Mouse (Mus musculus) midbrain, embryonic 10.5 days (tissue): ENCODE measurements around the gene Slc22a15. TPM values are rescaled to one million over a fixed set of nuclear protein-coding genes. Genes with fewer than 3 reads are reported as not detected.
A peak's percentile ranks its signal among the peaks of the same experiment; 100 is the strongest.

Experiments
- DNase-seq: peaks from one replicate; pipeline ENCODE4 v3.0.0-alpha.2; 2017; ENCODE audit warnings: low spot score
- H3K27ac ChIP-seq: fragments of 300-500 bp; sonication (generic); replicated peaks from 2 replicates; pipeline ENCODE4 v1.5.1; 2016; ENCODE audit warnings: mild to moderate bottlenecking
- H3K27me3 ChIP-seq: fragments of 300-500 bp; sonication (generic); 2 replicates; pipeline ENCODE4 v1.6.1; 2016; ENCODE audit warnings: low read depth, mild to moderate bottlenecking; ENCODE audit not compliant: poor library complexity, severe bottlenecking
- H3K36me3 ChIP-seq: fragments of 300-500 bp; sonication (generic); 2 replicates; pipeline ENCODE4 v1.6.1; 2016; ENCODE audit warnings: mild to moderate bottlenecking, moderate library complexity
- H3K4me1 ChIP-seq: fragments of 300-500 bp; sonication (generic); 2 replicates; pipeline ENCODE4 v1.6.1; 2016
- H3K4me3 ChIP-seq: fragments of 300-500 bp; sonication (generic); 2 replicates; pipeline ENCODE4 v1.5.1; 2016; ENCODE audit warnings: mild to moderate bottlenecking, moderate library complexity
- H3K9me3 ChIP-seq: fragments of 300-500 bp; sonication (generic); replicated peaks from 2 replicates; pipeline ENCODE4 v1.6.1; 2016; ENCODE audit warnings: mild to moderate bottlenecking
- WGBS: fragments of 180-500 bp; shearing (Covaris S2); methylation state at CpG from one replicate; pipeline ENCODE4 v1.1.7; 2016; 5-methylcytosine and 5-hydroxymethylcytosine counted together
- polyA plus RNA-seq: library from polyadenylated mRNA; unstranded; fragments of >200 nt; fragmentation: Nextera tagmentation; extraction: Ambion mirVana; gene quantifications from 2 replicates; pipeline ENCODE4 v1.2.1, GENCODE M21; 2016

The Slc22a15 gene
- polyA plus RNA-seq, 1 experiment from 2014 or later: 3.7 TPM

GRCm38 (mm10) chr3:101939865-101940264, 15.6 kb upstream of the Slc22a15 start:
- Histone ChIP-seq H3K9me3 (no peaks in the 10 kb centered on the region), H3K36me3 (no peaks in the 10 kb centered on the region), H3K4me1 (peaks cover 6% of the 10 kb centered on the region; the same call in 1 of the 2 replicates), H3K27me3 (no peaks in the 10 kb centered on the region), H3K27ac (no peak overlapping the region), H3K4me3 (no peak overlapping the region)
- no peak for DNase-seq
- 86% methylated on average over 3 of the region's 3 CpGs for WGBS

GRCm38 (mm10) chr3:101939152-101939551, 14.9 kb upstream of the Slc22a15 start:
- 81% methylated on average over 7 of the region's 7 CpGs for WGBS
- Histone ChIP-seq H3K27me3 (no peaks in the 10 kb centered on the region), H3K27ac (no peak overlapping the region), H3K9me3 (no peaks in the 10 kb centered on the region), H3K4me1 (peaks cover 6% of the 10 kb centered on the region; the same call in 1 of the 2 replicates), H3K36me3 (no peaks in the 10 kb centered on the region), H3K4me3 (no peak overlapping the region)
- DNase-seq: no peak

- no peak overlapping the region for H3K27ac ChIP-seq
- no peak overlapping the region for H3K4me3 ChIP-seq
- H3K4me1 ChIP-seq: peaks cover 6% of the 10 kb centered on the region; the same call in 1 of the 2 replicates
- 77% methylated on average over 3 of the region's 3 CpGs for WGBS
- H3K36me3 ChIP-seq: no peaks in the 10 kb centered on the region
- H3K9me3 ChIP-seq: no peaks in the 10 kb centered on the region
- no peaks in the 10 kb centered on the region for H3K27me3 ChIP-seq
- no peak for DNase-seq
Observed at GRCm38 (mm10) chr3:101936369-101936768, 12.1 kb upstream of the Slc22a15 start.

- Histone ChIP-seq H3K27me3 (no peaks in the 10 kb centered on the region), H3K4me1 (peaks cover 10% of the 10 kb centered on the region), H3K36me3 (no peaks in the 10 kb centered on the region), H3K27ac (no peak overlapping the region), H3K9me3 (no peaks in the 10 kb centered on the region), H3K4me3 (no peak overlapping the region)
- no peak for DNase-seq
- 89% methylated on average over 2 of the region's 2 CpGs for WGBS
Observed at GRCm38 (mm10) chr3:101933820-101934219, 9.6 kb upstream of the Slc22a15 start.

- H3K36me3 ChIP-seq: no peaks in the 10 kb centered on the region
- peaks cover 19% of the 10 kb centered on the region for H3K4me1 ChIP-seq
- H3K4me3 ChIP-seq: no peak overlapping the region
- WGBS: 51% methylated on average over 4 of the region's 4 CpGs
- H3K27me3 ChIP-seq: peaks cover 9% of the 10 kb centered on the region
- no peak for DNase-seq
- no peak overlapping the region for H3K27ac ChIP-seq
- no peaks in the 10 kb centered on the region for H3K9me3 ChIP-seq
Observed at GRCm38 (mm10) chr3:101929105-101929876, 5.0 kb upstream of the Slc22a15 start.

- no peak for DNase-seq
- Histone ChIP-seq H3K4me3 (no peak overlapping the region), H3K36me3 (no peaks in the 10 kb centered on the region), H3K4me1 (peaks cover 32% of the 10 kb centered on the region), H3K9me3 (no peaks in the 10 kb centered on the region), H3K27ac (no peak overlapping the region), H3K27me3 (peaks cover 29% of the 10 kb centered on the region)
Observed at GRCm38 (mm10) chr3:101926636-101927035, 2.4 kb upstream of the Slc22a15 start.

- 90% methylated on average over 1 of the region's 1 CpGs for WGBS
- peaks cover 32% of the 10 kb centered on the region for H3K4me1 ChIP-seq
- no peak overlapping the region for H3K4me3 ChIP-seq
- H3K27ac ChIP-seq: peak overlapping the region; percentile 52; the same call in 1 of the 2 replicates
- H3K9me3 ChIP-seq: no peaks in the 10 kb centered on the region
- H3K36me3 ChIP-seq: no peaks in the 10 kb centered on the region
- H3K27me3 ChIP-seq: peaks cover 29% of the 10 kb centered on the region
- no peak for DNase-seq
Observed at GRCm38 (mm10) chr3:101925663-101926062, 1.4 kb upstream of the Slc22a15 start.

GRCm38 (mm10) chr3:101922366-101922765, 1.9 kb downstream of the Slc22a15 start:
- WGBS: 87% methylated on average over 7 of the region's 7 CpGs
- H3K9me3 ChIP-seq: no peaks in the 10 kb centered on the region
- no peak overlapping the region for H3K4me3 ChIP-seq
- no peak for DNase-seq
- peaks cover 28% of the 10 kb centered on the region for H3K4me1 ChIP-seq
- peaks cover 29% of the 10 kb centered on the region for H3K27me3 ChIP-seq
- H3K36me3 ChIP-seq: no peaks in the 10 kb centered on the region
- H3K27ac ChIP-seq: no peak overlapping the region

GRCm38 (mm10) chr3:101918526-101918925, 5.7 kb downstream of the Slc22a15 start:
- Histone ChIP-seq H3K4me1 (peaks cover 6% of the 10 kb centered on the region; the same call in 1 of the 2 replicates), H3K27ac (no peak overlapping the region), H3K27me3 (peaks cover 17% of the 10 kb centered on the region), H3K4me3 (no peak overlapping the region), H3K36me3 (0 out of 2 replicates have a peak, but pooled peaks cover 7% of the 10 kb centered on the region), H3K9me3 (no peaks in the 10 kb centered on the region)
- no peak for DNase-seq
- 86% methylated on average over 3 of the region's 3 CpGs for WGBS

- H3K36me3 ChIP-seq: 0 out of 2 replicates have a peak, but pooled peaks cover 7% of the 10 kb centered on the region
- H3K4me1 ChIP-seq: no peaks in the 10 kb centered on the region
- no peak overlapping the region for H3K27ac ChIP-seq
- H3K9me3 ChIP-seq: no peaks in the 10 kb centered on the region
- H3K27me3 ChIP-seq: peaks cover 8% of the 10 kb centered on the region
- no peak overlapping the region for H3K4me3 ChIP-seq
- DNase-seq: no peak
- 57% methylated on average over 3 of the region's 3 CpGs for WGBS
Observed at GRCm38 (mm10) chr3:101917665-101918064, 6.6 kb downstream of the Slc22a15 start.

- no peak for DNase-seq
- no peak overlapping the region for H3K4me3 ChIP-seq
Observed at GRCm38 (mm10) chr3:101916525-101916924, 7.7 kb downstream of the Slc22a15 start.

GRCm38 (mm10) chr3:101915048-101915801, 9.0 kb downstream of the Slc22a15 start:
- 83% methylated on average over 14 of the region's 14 CpGs for WGBS

More at GRCm38 (mm10) chr3:101916525-101916924, 7.7 kb downstream of the Slc22a15 start:
- H3K27me3 ChIP-seq: no peaks in the 10 kb centered on the region
- H3K27ac ChIP-seq: no peak overlapping the region
- H3K9me3 ChIP-seq: no peaks in the 10 kb centered on the region
- WGBS: 91% methylated on average over 5 of the region's 5 CpGs
- no peaks in the 10 kb centered on the region for H3K4me1 ChIP-seq
- 0 out of 2 replicates have a peak, but pooled peaks cover 7% of the 10 kb centered on the region for H3K36me3 ChIP-seq

GRCm38 (mm10) chr3:101914266-101914665, 10.0 kb downstream of the Slc22a15 start:
- Histone ChIP-seq H3K4me1 (no peaks in the 10 kb centered on the region), H3K36me3 (0 out of 2 replicates have a peak, but pooled peaks cover 7% of the 10 kb centered on the region), H3K4me3 (no peak overlapping the region), H3K27me3 (no peaks in the 10 kb centered on the region), H3K27ac (no peak overlapping the region), H3K9me3 (no peaks in the 10 kb centered on the region)
- no peak for DNase-seq
- 88% methylated on average over 5 of the region's 5 CpGs for WGBS

More at GRCm38 (mm10) chr3:101915048-101915801, 9.0 kb downstream of the Slc22a15 start:
- no peaks in the 10 kb centered on the region for H3K27me3 ChIP-seq
- H3K4me1 ChIP-seq: no peaks in the 10 kb centered on the region
- no peak overlapping the region for H3K27ac ChIP-seq
- H3K36me3 ChIP-seq: 0 out of 2 replicates have a peak, but pooled peaks cover 7% of the 10 kb centered on the region
- H3K4me3 ChIP-seq: no peak overlapping the region
- no peaks in the 10 kb centered on the region for H3K9me3 ChIP-seq
- no peak for DNase-seq
